Mouse (Mus musculus) bone marrow macrophage, adult 2 months (primary cell): Measurements from ENCODE around the gene Usp24.

Experiments used
- CTCF ChIP-seq: IDR thresholded peaks from 2 replicates; pipeline ENCODE4 v1.5.1; 2012; ENCODE audit warnings: low read depth, mild to moderate bottlenecking, low read length, moderate library complexity
- POLR2A ChIP-seq: IDR thresholded peaks from 2 replicates; pipeline ENCODE4 v1.6.1; 2012; ENCODE audit warnings: mild to moderate bottlenecking, low read depth, low read length, borderline replicate concordance

DNA sequence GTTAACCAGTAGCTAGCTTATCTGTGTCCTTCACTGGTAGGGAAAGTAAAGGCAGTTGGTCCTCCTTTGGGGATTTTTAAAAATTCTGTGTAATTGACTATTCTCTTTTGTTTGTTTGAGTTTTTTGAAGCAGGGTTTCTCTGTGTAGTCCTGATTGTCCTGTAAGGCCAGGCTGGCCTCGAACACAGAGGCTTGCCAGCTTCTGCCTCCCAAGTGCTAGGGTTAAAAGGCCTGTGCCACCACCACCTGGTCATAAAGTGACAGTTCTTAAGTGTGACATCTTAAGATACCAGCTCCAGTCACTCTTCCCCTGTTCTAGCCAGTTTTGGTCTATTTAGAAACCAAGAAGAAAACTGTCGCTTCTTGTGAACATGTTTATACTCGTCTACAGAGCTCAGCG, 2.2 kb downstream of the Usp24 start:
- TF ChIP-seq CTCF = no peak
- TF ChIP-seq POLR2A = no peak
